Mouse (Mus musculus) heart, adult 2 months (tissue): ENCODE results near the gene Pakap.

ENCODE experiments used
- CTCF ChIP-seq: fragments of 200-600 bp; IDR thresholded peaks from 2 replicates; pipeline ENCODE4 v1.8.1; 2022; ENCODE audit warnings: antibody characterized with exemption, mild to moderate bottlenecking, moderate library complexity
- EP300 ChIP-seq: fragments of 200-500 bp; IDR thresholded peaks from 2 replicates; pipeline ENCODE4 v1.6.1; 2011; ENCODE audit warnings: low read depth, low read length, control low read depth; ENCODE audit not compliant: insufficient read depth
- POLR2A ChIP-seq: fragments of 200-500 bp; IDR thresholded peaks from 2 replicates; pipeline ENCODE4 v1.6.1; 2011; ENCODE audit warnings: mild to moderate bottlenecking, low read depth, low read length, control low read depth; ENCODE audit not compliant: insufficient read depth

GRCm38 (mm10) chr4:57764926-57765325 is 196.9 kb downstream of the Pakap start:
- TF ChIP-seq POLR2A (no peak), CTCF (no peak), EP300 (no peak)
